Mouse (Mus musculus) cortical plate, adult 2 months (tissue): ENCODE results near the gene 1110059E24Rik. TPM values are rescaled to one million over a fixed set of nuclear protein-coding genes. Genes with fewer than 3 reads are reported as not detected.

Source experiments
- H3K27ac ChIP-seq: fragments of 200-500 bp; 2 replicates; pipeline ENCODE4 v1.5.1; 2012; ENCODE audit warnings: low read length, control low read depth, inconsistent platforms; ENCODE audit not compliant: insufficient read depth
- H3K4me1 ChIP-seq: fragments of 200-500 bp; 2 replicates; pipeline ENCODE4 v1.6.1; 2011; ENCODE audit warnings: low read length; ENCODE audit not compliant: control insufficient read depth, insufficient read depth
- H3K4me3 ChIP-seq: fragments of 200-500 bp; 2 replicates; pipeline ENCODE4 v1.5.1; 2011; ENCODE audit warnings: mild to moderate bottlenecking, low read length, control low read depth; ENCODE audit not compliant: insufficient read depth
- CTCF ChIP-seq: fragments of 200-500 bp; IDR thresholded peaks from 2 replicates; pipeline ENCODE4 v1.5.1; 2011; ENCODE audit warnings: mild to moderate bottlenecking, control low read depth, low read length; ENCODE audit not compliant: insufficient read depth; ENCODE audit errors: extremely low read depth
- POLR2A ChIP-seq: fragments of 200-500 bp; IDR thresholded peaks from 2 replicates; pipeline ENCODE4 v1.6.1; 2011; ENCODE audit warnings: mild to moderate bottlenecking, low read length, control low read depth; ENCODE audit not compliant: insufficient read depth; ENCODE audit errors: extremely low read depth
- polyA plus RNA-seq: library from polyadenylated mRNA; depleted of rRNA; stranded (reverse); fragments of >200 nt; gene quantifications from 2 replicates; pipeline ENCODE4 v1.2.3, GENCODE M21; 2012

The 1110059E24Rik gene
- polyA plus RNA-seq, 1 experiment: 22.9 TPM

DNA sequence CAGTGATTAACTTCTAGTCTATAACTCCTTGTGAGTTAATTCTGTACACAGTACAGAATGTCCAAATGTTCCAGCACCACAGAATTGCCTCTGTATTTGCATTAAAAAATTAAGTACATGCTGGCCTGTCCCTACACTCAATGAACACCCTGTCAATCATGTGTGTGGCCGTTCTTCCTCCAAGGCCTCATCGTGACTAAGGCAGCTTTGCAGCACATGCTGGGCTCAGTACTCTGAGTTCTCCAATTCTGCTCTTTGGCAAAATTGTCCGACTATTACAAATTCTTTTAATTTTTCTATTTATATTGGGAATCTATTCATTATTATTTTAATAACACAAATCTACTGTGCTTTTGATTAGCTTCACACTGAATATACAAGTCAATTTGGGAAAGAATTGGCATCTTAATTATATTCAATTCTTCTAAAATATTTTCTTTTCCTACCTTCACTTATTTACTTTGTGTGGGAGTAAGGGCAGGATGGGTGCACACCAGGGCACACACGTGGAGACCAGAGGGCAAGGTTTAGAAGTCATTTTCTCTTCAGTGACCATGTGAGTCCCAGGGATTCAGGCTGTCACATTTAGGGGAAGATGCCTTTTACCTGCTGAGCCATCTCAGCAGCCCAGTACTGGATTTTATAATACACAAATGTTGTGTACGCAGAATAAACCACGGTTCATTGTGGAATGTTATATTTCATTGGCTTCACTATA lies 26.3 kb downstream of the 1110059E24Rik start:
- no peak overlapping the region for H3K4me3 ChIP-seq
- TF ChIP-seq POLR2A (no peak), CTCF (no peak)
- no peak overlapping the region for H3K27ac ChIP-seq
- no peaks in the 10 kb centered on the region for H3K4me1 ChIP-seq

GRCm38 (mm10) chr19:21624148-21624535 lies 28.6 kb downstream of the 1110059E24Rik start:
- no peak for TF ChIP-seq CTCF
- Histone ChIP-seq H3K27ac (no peak overlapping the region), H3K4me1 (no peaks in the 10 kb centered on the region), H3K4me3 (no peak overlapping the region)

- TF ChIP-seq POLR2A (no peak), CTCF (no peak)
- Histone ChIP-seq H3K4me1 (no peaks in the 10 kb centered on the region), H3K27ac (no peak overlapping the region), H3K4me3 (no peak overlapping the region)
Observed at GRCm38 (mm10) chr19:21623410-21624147, 29.2 kb downstream of the 1110059E24Rik start.

GRCm38 (mm10) chr19:21615801-21616200 lies 37.0 kb downstream of the 1110059E24Rik start:
- TF ChIP-seq CTCF (no peak), POLR2A (no peak)
- no peak overlapping the region for H3K27ac ChIP-seq
- no peak overlapping the region for H3K4me3 ChIP-seq
- H3K4me1 ChIP-seq: no peaks in the 10 kb centered on the region

DNA sequence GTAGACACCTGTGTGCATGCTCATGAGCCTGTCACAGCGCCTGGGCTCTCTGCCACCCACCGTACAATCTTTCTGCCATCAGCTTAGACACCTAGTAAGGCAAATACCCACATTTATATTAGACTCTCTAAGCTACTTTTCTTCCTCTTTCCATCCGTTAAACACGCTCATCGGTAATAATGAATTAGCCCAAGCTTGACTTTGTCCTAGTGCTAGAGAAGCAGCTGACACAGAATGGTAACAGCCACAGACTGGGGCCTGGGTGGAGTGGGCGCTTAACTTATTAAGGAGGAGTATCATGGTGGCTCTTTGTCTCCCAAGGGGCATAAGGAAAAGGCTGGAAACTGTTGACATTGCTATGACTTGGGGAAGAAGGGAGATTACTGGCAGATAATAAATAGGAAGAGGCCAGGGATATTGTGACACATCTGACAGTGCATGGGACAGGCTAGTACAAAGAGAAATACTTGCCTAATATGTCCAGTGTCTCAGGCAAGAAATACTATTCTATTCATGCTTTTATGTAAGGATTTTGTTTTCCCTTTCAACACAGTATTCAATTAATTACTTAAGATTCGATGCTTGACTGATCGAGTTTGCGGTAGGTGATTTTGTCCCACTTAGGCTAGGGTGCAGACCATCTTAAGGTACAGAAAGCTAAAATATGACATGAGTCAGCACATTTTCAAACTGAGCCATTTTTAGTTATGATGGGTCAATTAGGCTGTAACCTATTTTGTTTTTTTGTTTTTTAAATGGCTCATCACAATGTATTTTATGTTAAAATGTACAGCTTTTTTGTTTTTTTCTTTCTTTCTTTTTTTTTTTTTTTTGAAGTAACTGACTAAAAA lies 40.8 kb downstream of the 1110059E24Rik start:
- no peak overlapping the region for H3K4me3 ChIP-seq
- H3K27ac ChIP-seq: no peak overlapping the region
- H3K4me1 ChIP-seq: peaks cover 3% of the 10 kb centered on the region
- TF ChIP-seq CTCF (no peak), POLR2A (no peak)

DNA sequence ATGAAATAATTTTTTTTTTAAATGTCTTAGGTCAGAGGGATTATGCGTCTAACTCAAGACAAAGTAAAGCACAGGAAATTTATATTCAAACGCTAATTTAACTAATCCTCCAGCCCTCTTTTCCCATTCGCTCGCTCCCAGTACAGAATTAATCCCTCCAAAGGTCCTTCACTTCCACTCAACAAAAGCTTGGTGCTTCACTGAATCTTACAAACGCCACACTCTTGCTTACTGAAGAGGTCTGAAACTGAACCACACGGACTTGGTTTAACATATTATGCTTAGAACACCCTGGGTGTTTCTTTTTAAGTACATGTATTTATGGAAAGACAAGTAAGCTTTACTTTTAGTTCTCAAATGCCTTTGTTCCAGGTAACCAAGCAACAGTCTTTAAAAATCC lies 41.5 kb downstream of the 1110059E24Rik start:
- TF ChIP-seq POLR2A (no peak), CTCF (no peak)
- Histone ChIP-seq H3K4me1 (peaks cover 3% of the 10 kb centered on the region), H3K4me3 (no peak overlapping the region), H3K27ac (no peak overlapping the region)

GRCm38 (mm10) chr19:21610240-21610639 lies 42.5 kb downstream of the 1110059E24Rik start:
- H3K27ac ChIP-seq: no peak overlapping the region
- peaks cover 3% of the 10 kb centered on the region for H3K4me1 ChIP-seq
- TF ChIP-seq POLR2A: no peak
- TF ChIP-seq CTCF: no peak

DNA sequence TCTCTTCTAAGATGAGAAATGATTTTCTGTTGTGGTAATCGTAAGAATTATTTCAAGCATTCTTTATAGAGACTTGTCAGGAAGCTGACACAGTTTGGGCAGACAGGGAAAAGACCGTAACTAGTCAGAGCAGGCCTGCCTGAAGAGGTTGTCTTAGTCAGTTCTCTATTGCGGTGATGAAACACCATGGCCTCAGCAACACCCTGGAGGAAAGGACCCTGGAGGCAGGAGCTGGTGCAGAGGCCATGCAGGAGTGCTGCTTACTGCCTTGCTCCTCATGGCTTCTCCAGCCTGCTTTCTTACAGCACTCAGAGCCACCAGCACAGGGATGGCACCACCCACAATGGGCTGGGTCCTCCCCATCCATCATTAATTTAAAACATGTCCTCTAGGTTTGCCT lies 47.5 kb downstream of the 1110059E24Rik start:
- H3K4me1 ChIP-seq: no peaks in the 10 kb centered on the region
- TF ChIP-seq POLR2A: no peak
- TF ChIP-seq CTCF: no peak
- no peak overlapping the region for H3K4me3 ChIP-seq
- H3K27ac ChIP-seq: no peak overlapping the region

More at GRCm38 (mm10) chr19:21610240-21610639, 42.5 kb downstream of the 1110059E24Rik start:
- no peak overlapping the region for H3K4me3 ChIP-seq

- Histone ChIP-seq H3K4me3 (no peak overlapping the region), H3K27ac (no peak overlapping the region)
Observed at GRCm38 (mm10) chr19:21603836-21604235, 48.9 kb downstream of the 1110059E24Rik start.

More at GRCm38 (mm10) chr19:21603836-21604235, 48.9 kb downstream of the 1110059E24Rik start:
- H3K4me1 ChIP-seq: peaks cover 2% of the 10 kb centered on the region; the same call in 1 of the 2 replicates
- no peak for TF ChIP-seq CTCF
- TF ChIP-seq POLR2A: no peak
